In genomic region chr3:116480937-116481336, GRCm38 (mm10) we compare ENCODE assay signal across 20 mouse cellular contexts. TPM values are rescaled to one million over a fixed set of nuclear protein-coding genes. Genes with fewer than 3 reads are reported as not detected.
DNase-seq lines count a peak whose midpoint lies in the region; ATAC-seq and TF ChIP-seq lines count a peak whose summit lies in the region.
"Had no signal": no experiment of that assay in that cellular context is flagged by ENCODE, and none has a peak within 500 bp of the region (broad histone marks: within the 10 kb centered on the region; RNA-seq: fewer than 3 reads in every experiment).

No protein-coding gene starts in this region.

- peak; percentile 64; the same call in 1 of the 2 replicates for ATAC-seq in embryonic facial prominence, embryonic 11.5 days (replicated peaks; ENCODE audit: insufficient number of reproducible peaks, low FRiP score, low TSS enrichment, low read depth)
- peak; percentile 14; the same call in 1 of the 2 replicates for ATAC-seq in lung, embryonic 14.5 days (ENCODE audit: insufficient read depth)
- peak; percentile 32; the same call in 1 of the 2 replicates for ATAC-seq in embryonic facial prominence, embryonic 14.5 days (ENCODE audit: low read depth)
- ATAC-seq in stomach, embryonic 16.5 days (ENCODE audit: insufficient read depth, low FRiP score) = peak; percentile 25; the same call in 1 of the 2 replicates
- ATAC-seq: forebrain, postnatal 0 days; hindbrain, embryonic 16.5 days; lung, postnatal 0 days had no signal

- no peaks in the 10 kb centered on the region for H3K27me3 ChIP-seq in embryonic facial prominence, embryonic 11.5 days (ENCODE audit: control insufficient read depth, insufficient read depth, low read length)
- no peaks in the 10 kb centered on the region for H3K27me3 ChIP-seq in embryonic facial prominence, embryonic 10.5 days (replicated peaks; ENCODE audit: low read depth, poor library complexity, severe bottlenecking)
- no peaks in the 10 kb centered on the region for H3K27me3 ChIP-seq in lung, embryonic 14.5 days (ENCODE audit: insufficient read depth, low read length)
- H3K27me3 ChIP-seq in embryonic facial prominence, embryonic 14.5 days (replicated peaks; ENCODE audit: control insufficient read depth, insufficient read depth, low read length) = no peaks in the 10 kb centered on the region
- no peaks in the 10 kb centered on the region for H3K27me3 ChIP-seq in stomach, embryonic 16.5 days (ENCODE audit: control insufficient read depth, insufficient read depth, low read length)

- H3K36me3 ChIP-seq in embryonic facial prominence, embryonic 11.5 days (replicated peaks; ENCODE audit: control insufficient read depth, insufficient read depth, low read depth, low read length) = no peaks in the 10 kb centered on the region
- H3K36me3 ChIP-seq in embryonic facial prominence, embryonic 10.5 days (replicated peaks) = no peaks in the 10 kb centered on the region
- no peaks in the 10 kb centered on the region for H3K36me3 ChIP-seq in lung, embryonic 14.5 days (ENCODE audit: insufficient read depth)
- H3K36me3 ChIP-seq in embryonic facial prominence, embryonic 14.5 days (ENCODE audit: control insufficient read depth, insufficient read depth, low read length) = no peaks in the 10 kb centered on the region
- H3K36me3 ChIP-seq in stomach, embryonic 16.5 days (ENCODE audit: control insufficient read depth, insufficient read depth, low read length) = no peaks in the 10 kb centered on the region

- no peaks in the 10 kb centered on the region for H3K4me1 ChIP-seq in embryonic facial prominence, embryonic 11.5 days (ENCODE audit: control insufficient read depth, insufficient read depth, low read length)
- peaks cover 8% of the 10 kb centered on the region for H3K4me1 ChIP-seq in embryonic facial prominence, embryonic 10.5 days
- no peaks in the 10 kb centered on the region for H3K4me1 ChIP-seq in lung, embryonic 14.5 days (ENCODE audit: insufficient read depth)
- no peaks in the 10 kb centered on the region for H3K4me1 ChIP-seq in embryonic facial prominence, embryonic 14.5 days (ENCODE audit: control insufficient read depth, insufficient read depth, low read length)
- no peaks in the 10 kb centered on the region for H3K4me1 ChIP-seq in stomach, embryonic 16.5 days (ENCODE audit: control insufficient read depth, insufficient read depth, low read length)

- no peaks in the 10 kb centered on the region for H3K9me3 ChIP-seq in embryonic facial prominence, embryonic 11.5 days (replicated peaks; ENCODE audit: control insufficient read depth, low read length)
- H3K9me3 ChIP-seq in embryonic facial prominence, embryonic 10.5 days = no peaks in the 10 kb centered on the region
- no peaks in the 10 kb centered on the region for H3K9me3 ChIP-seq in lung, embryonic 14.5 days (ENCODE audit: low read depth, low read length)
- no peaks in the 10 kb centered on the region for H3K9me3 ChIP-seq in embryonic facial prominence, embryonic 14.5 days (ENCODE audit: control insufficient read depth, low read length)
- no peaks in the 10 kb centered on the region for H3K9me3 ChIP-seq in stomach, embryonic 16.5 days (replicated peaks; ENCODE audit: control insufficient read depth, low read length)

- H3K4me3 ChIP-seq in embryonic facial prominence, embryonic 11.5 days (ENCODE audit: low read depth, low read length) = no peak overlapping the region
- H3K4me3 ChIP-seq in embryonic facial prominence, embryonic 10.5 days = no peak overlapping the region
- H3K4me3 ChIP-seq in lung, embryonic 14.5 days (ENCODE audit: low read depth, low read length) = no peak overlapping the region
- H3K4me3 ChIP-seq in embryonic facial prominence, embryonic 14.5 days (ENCODE audit: low read depth, low read length) = no peak overlapping the region
- no peak overlapping the region for H3K4me3 ChIP-seq in stomach, embryonic 16.5 days (replicated peaks; ENCODE audit: low read length)
- H3K4me3 ChIP-seq: erythroblast, embryonic 14.5 days had no signal

- H3K27ac ChIP-seq in embryonic facial prominence, embryonic 11.5 days (replicated peaks; ENCODE audit: low read depth, low read length) = no peak overlapping the region
- no peak overlapping the region for H3K27ac ChIP-seq in embryonic facial prominence, embryonic 10.5 days (replicated peaks)
- H3K27ac ChIP-seq in lung, embryonic 14.5 days (ENCODE audit: low read depth) = no peak overlapping the region
- no peak overlapping the region for H3K27ac ChIP-seq in embryonic facial prominence, embryonic 14.5 days (replicated peaks; ENCODE audit: low read depth, low read length)
- H3K27ac ChIP-seq in stomach, embryonic 16.5 days (ENCODE audit: low read length) = no peak overlapping the region

- no peak for TF ChIP-seq CTCF in lung, embryonic 14.5 days (IDR thresholded peaks at IDR 0.05; ENCODE audit: low read depth)

- no peak for DNase-seq in embryonic facial prominence, embryonic 11.5 days (ENCODE audit: low spot score)
- DNase-seq in embryonic facial prominence, embryonic 10.5 days (ENCODE audit: low spot score) = no peak
- DNase-seq in lung, embryonic 14.5 days = no peak
- no peak for DNase-seq in lung, postnatal 4 days
- peak; percentile 29 for DNase-seq in embryonic facial prominence, embryonic 14.5 days (ENCODE audit: low spot score)
- DNase-seq in frontal cortex, postnatal 25 days (ENCODE audit: low spot score in 2 of 2) = no peak
- no peak for DNase-seq in urinary bladder, adult 18-20 months (ENCODE audit: low spot score in 2 of 2)
- DNase-seq: adrenal gland, adult 2 months; cerebellum, adult 11-12 months; cerebellum, postnatal 36 days; forebrain, postnatal 0 days; gastrocnemius, postnatal 10 days; heart, postnatal 10 days; kidney, postnatal 4 days; thymus, adult 2 months had no signal

- no peak overlapping the region for H3K9ac ChIP-seq in embryonic facial prominence, embryonic 11.5 days (replicated peaks; ENCODE audit: low read length)
- no peak overlapping the region for H3K9ac ChIP-seq in lung, embryonic 14.5 days
- no peak overlapping the region for H3K9ac ChIP-seq in embryonic facial prominence, embryonic 14.5 days (ENCODE audit: low read depth, low read length)
- H3K9ac ChIP-seq in stomach, embryonic 16.5 days (ENCODE audit: low read length) = no peak overlapping the region
- H3K9ac ChIP-seq: forebrain, postnatal 0 days had no signal

- 57% methylated on average over 5 of the region's 5 CpGs for WGBS in embryonic facial prominence, embryonic 11.5 days
- WGBS in embryonic facial prominence, embryonic 10.5 days = 72% methylated on average over 5 of the region's 5 CpGs
- 52% methylated on average over 5 of the region's 5 CpGs for WGBS in lung, embryonic 14.5 days
- 49% methylated on average over 5 of the region's 5 CpGs for WGBS in embryonic facial prominence, embryonic 14.5 days
- WGBS in stomach, embryonic 16.5 days = 38% methylated on average over 5 of the region's 5 CpGs

- no peak overlapping the region for H3K4me2 ChIP-seq in embryonic facial prominence, embryonic 11.5 days (ENCODE audit: low read depth, low read length)
- H3K4me2 ChIP-seq in lung, embryonic 14.5 days = no peak overlapping the region
- H3K4me2 ChIP-seq in embryonic facial prominence, embryonic 14.5 days (ENCODE audit: low read depth, low read length) = no peak overlapping the region
- H3K4me2 ChIP-seq in stomach, embryonic 16.5 days (ENCODE audit: low read depth, low read length) = no peak overlapping the region
- H3K4me2 ChIP-seq: liver, embryonic 11.5 days had no signal

RNA-seq across cellular contexts. Expression of gene Rtca, which starts 27.1 kb away (rescaled TPM):
- 110 and 112 TPM in 2 replicates for polyA plus RNA-seq in embryonic facial prominence, embryonic 11.5 days (2014; fragmentation: Nextera tagmentation; extraction: Ambion mirVana)
- polyA plus RNA-seq in embryonic facial prominence, embryonic 10.5 days (2016; fragmentation: Nextera tagmentation; extraction: Ambion mirVana) = 109 and 114 TPM in 2 replicates
- polyA plus RNA-seq in lung, embryonic 14.5 days (2014; fragmentation: Nextera tagmentation; extraction: Ambion mirVana) = 70.6 and 80.6 TPM in 2 replicates
- polyA plus RNA-seq in embryonic facial prominence, embryonic 14.5 days (2014; fragmentation: Nextera tagmentation; extraction: Ambion mirVana) = 67.0 and 76.9 TPM in 2 replicates
- 57.3 and 59.6 TPM in 2 replicates for polyA plus RNA-seq in stomach, embryonic 16.5 days (2015; fragmentation: Nextera tagmentation; extraction: Ambion mirVana)

RNA-seq across cellular contexts. Expression of gene Dbt, which starts 31.9 kb away (rescaled TPM):
- polyA plus RNA-seq in embryonic facial prominence, embryonic 11.5 days (2014; fragmentation: Nextera tagmentation; extraction: Ambion mirVana) = 11.5 and 11.9 TPM in 2 replicates
- 12.3 and 12.5 TPM in 2 replicates for polyA plus RNA-seq in embryonic facial prominence, embryonic 10.5 days (2016; fragmentation: Nextera tagmentation; extraction: Ambion mirVana)
- polyA plus RNA-seq in lung, embryonic 14.5 days (2014; fragmentation: Nextera tagmentation; extraction: Ambion mirVana) = 15.1 and 15.7 TPM in 2 replicates
- 9.5 and 11.3 TPM in 2 replicates for polyA plus RNA-seq in embryonic facial prominence, embryonic 14.5 days (2014; fragmentation: Nextera tagmentation; extraction: Ambion mirVana)
- 23.0 and 24.2 TPM in 2 replicates for polyA plus RNA-seq in stomach, embryonic 16.5 days (2015; fragmentation: Nextera tagmentation; extraction: Ambion mirVana)

RNA-seq across cellular contexts. Expression of gene Cdc14a, which starts 57.1 kb away (rescaled TPM):
- 15.3 and 15.7 TPM in 2 replicates for polyA plus RNA-seq in embryonic facial prominence, embryonic 11.5 days (2014; fragmentation: Nextera tagmentation; extraction: Ambion mirVana)
- 16.5 and 17.6 TPM in 2 replicates for polyA plus RNA-seq in embryonic facial prominence, embryonic 10.5 days (2016; fragmentation: Nextera tagmentation; extraction: Ambion mirVana)
- 9.1 and 12.1 TPM in 2 replicates for polyA plus RNA-seq in lung, embryonic 14.5 days (2014; fragmentation: Nextera tagmentation; extraction: Ambion mirVana)
- polyA plus RNA-seq in embryonic facial prominence, embryonic 14.5 days (2014; fragmentation: Nextera tagmentation; extraction: Ambion mirVana) = 7.7 and 7.8 TPM in 2 replicates
- 8.7 and 9.2 TPM in 2 replicates for polyA plus RNA-seq in stomach, embryonic 16.5 days (2015; fragmentation: Nextera tagmentation; extraction: Ambion mirVana)

Comparison
In these comparisons a context has a peak if more than half of its experiments do, and no peak if none do; other contexts are left out.
1. ATAC-seq: peak in every context shown above with its lines; median percentile 64 in embryonic facial prominence, embryonic 11.5 days; 32 in embryonic facial prominence, embryonic 14.5 days; 25 in stomach, embryonic 16.5 days; 14 in lung, embryonic 14.5 days.